Mouse (Mus musculus) thymus, adult 2 months (tissue): Measurements from ENCODE around the gene Mark2.

Source experiments
- CTCF ChIP-seq: fragments of 200-500 bp; IDR thresholded peaks from 2 replicates; pipeline ENCODE4 v1.5.1; 2012; ENCODE audit warnings: mild to moderate bottlenecking, control low read depth, low read length, moderate library complexity, borderline replicate concordance; ENCODE audit not compliant: control insufficient read depth, poor library complexity, insufficient read depth; ENCODE audit errors: extremely low read depth
- POLR2A ChIP-seq: fragments of 200-500 bp; IDR thresholded peaks from 2 replicates; pipeline ENCODE4 v1.6.1; 2012; ENCODE audit warnings: mild to moderate bottlenecking, low read length, control low read depth, moderate library complexity; ENCODE audit not compliant: control insufficient read depth, poor library complexity, insufficient read depth; ENCODE audit errors: extremely low read depth

DNA sequence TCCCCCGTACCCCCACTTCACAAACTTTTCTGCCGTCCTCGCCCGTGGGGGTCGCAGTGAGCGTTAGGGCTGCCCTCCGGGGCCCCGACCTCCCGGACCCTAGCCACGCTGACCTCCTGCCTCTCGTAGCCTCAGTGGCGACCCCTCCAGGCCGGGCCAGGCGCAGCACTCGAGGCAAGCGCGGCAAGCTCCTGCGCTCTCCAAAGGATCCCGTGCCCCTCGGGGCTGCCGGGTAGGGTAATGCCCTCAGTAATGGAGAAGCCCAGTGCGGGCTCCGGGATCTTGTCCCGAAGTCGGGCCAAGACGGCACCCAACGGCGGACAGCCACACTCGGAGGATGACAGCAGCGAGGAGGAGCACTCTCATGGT lies 73.0 kb downstream of the Mark2 start:
- TF ChIP-seq POLR2A, result no peak
- peak; percentile 97 for TF ChIP-seq CTCF
